Comparison of ENCODE assay signal across 10 mouse cellular contexts in the genomic region with DNA sequence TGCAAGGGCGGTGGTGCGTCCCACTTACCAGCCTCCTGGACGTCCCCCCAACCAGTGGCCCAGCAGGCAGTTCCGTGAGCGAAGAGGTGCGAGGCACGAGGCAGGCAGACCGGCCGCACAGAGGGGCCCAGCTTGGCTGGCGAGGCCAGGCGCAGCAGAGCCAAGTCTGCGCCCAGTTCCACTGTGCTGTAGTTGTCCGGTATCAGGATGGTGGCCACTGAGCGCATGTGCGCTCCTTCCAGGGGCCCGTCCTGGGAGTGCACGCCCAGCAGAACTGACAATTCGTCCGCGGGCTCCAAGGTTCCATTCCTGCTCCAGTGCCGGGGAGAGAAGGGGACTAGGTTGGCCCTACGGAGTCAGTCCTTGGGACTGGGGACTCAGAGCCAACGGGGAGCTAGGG. TPM values are rescaled to one million over a fixed set of nuclear protein-coding genes. Genes with fewer than 3 reads are reported as not detected.
A peak's percentile ranks its signal among the peaks of the same experiment; 100 is the strongest.
DNase-seq lines count a peak whose midpoint lies in the region; ATAC-seq lines count a peak whose summit lies in the region.
"Had no signal": no experiment of that assay in that cellular context is flagged by ENCODE, and none has a peak within 500 bp of the region (broad histone marks: within the 10 kb centered on the region; RNA-seq: fewer than 3 reads in every experiment).

No protein-coding gene starts in this region.

- H3K4me2 ChIP-seq in hindbrain, embryonic 13.5 days = no peak overlapping the region
- H3K4me2 ChIP-seq in hindbrain, embryonic 14.5 days (replicated peaks) = no peak overlapping the region
- peak overlapping the region; percentile 2; the same call in 1 of the 2 replicates for H3K4me2 ChIP-seq in embryonic facial prominence, embryonic 15.5 days (replicated peaks)
- peak overlapping the region; percentile 20; the same call in 1 of the 2 replicates for H3K4me2 ChIP-seq in limb, embryonic 15.5 days
- H3K4me2 ChIP-seq in forebrain, embryonic 14.5 days (ENCODE audit: low read length) = no peak overlapping the region
- H3K4me2 ChIP-seq: liver, embryonic 15.5 days had no signal

- no peaks in the 10 kb centered on the region for H3K4me1 ChIP-seq in hindbrain, embryonic 13.5 days (replicated peaks)
- no peaks in the 10 kb centered on the region for H3K4me1 ChIP-seq in hindbrain, embryonic 14.5 days (replicated peaks; ENCODE audit: control insufficient read depth, insufficient read depth, low read length)
- no peaks in the 10 kb centered on the region for H3K4me1 ChIP-seq in embryonic facial prominence, embryonic 15.5 days
- peaks cover 4% of the 10 kb centered on the region for H3K4me1 ChIP-seq in limb, embryonic 15.5 days
- H3K4me1 ChIP-seq in forebrain, embryonic 14.5 days (ENCODE audit: control insufficient read depth, insufficient read depth, low read length) = no peaks in the 10 kb centered on the region
- H3K4me1 ChIP-seq: liver, embryonic 15.5 days had no signal

- H3K36me3 ChIP-seq in hindbrain, embryonic 13.5 days = no peaks in the 10 kb centered on the region
- H3K36me3 ChIP-seq in hindbrain, embryonic 14.5 days (replicated peaks; ENCODE audit: control insufficient read depth, insufficient read depth) = no peaks in the 10 kb centered on the region
- no peaks in the 10 kb centered on the region for H3K36me3 ChIP-seq in embryonic facial prominence, embryonic 15.5 days
- H3K36me3 ChIP-seq in limb, embryonic 15.5 days = no peaks in the 10 kb centered on the region
- H3K36me3 ChIP-seq in forebrain, embryonic 14.5 days (ENCODE audit: control insufficient read depth, insufficient read depth, low read length) = no peaks in the 10 kb centered on the region
- H3K36me3 ChIP-seq: liver, embryonic 15.5 days had no signal

- no peak overlapping the region for H3K4me3 ChIP-seq in hindbrain, embryonic 13.5 days
- H3K4me3 ChIP-seq in hindbrain, embryonic 14.5 days (replicated peaks; ENCODE audit: low read length) = no peak overlapping the region
- no peak overlapping the region for H3K4me3 ChIP-seq in embryonic facial prominence, embryonic 15.5 days (replicated peaks)
- H3K4me3 ChIP-seq in limb, embryonic 15.5 days = peak overlapping the region; percentile 20
- H3K4me3 ChIP-seq in forebrain, embryonic 14.5 days (ENCODE audit: low read depth, low read length) = no peak overlapping the region
- H3K4me3 ChIP-seq: liver, embryonic 15.5 days had no signal

- H3K27ac ChIP-seq in hindbrain, embryonic 13.5 days = no peak overlapping the region
- no peak overlapping the region for H3K27ac ChIP-seq in hindbrain, embryonic 14.5 days
- H3K27ac ChIP-seq in embryonic facial prominence, embryonic 15.5 days (replicated peaks) = no peak overlapping the region
- no peak overlapping the region for H3K27ac ChIP-seq in limb, embryonic 15.5 days
- no peak overlapping the region for H3K27ac ChIP-seq in forebrain, embryonic 14.5 days (ENCODE audit: low read depth, low read length)
- H3K27ac ChIP-seq: liver, embryonic 15.5 days had no signal

- 15% methylated on average over 23 of the region's 23 CpGs for WGBS in hindbrain, embryonic 13.5 days
- 12% methylated on average over 23 of the region's 23 CpGs for WGBS in hindbrain, embryonic 14.5 days
- WGBS in embryonic facial prominence, embryonic 15.5 days = 13% methylated on average over 23 of the region's 23 CpGs
- 8% methylated on average over 23 of the region's 23 CpGs for WGBS in limb, embryonic 15.5 days
- 11% methylated on average over 23 of the region's 23 CpGs for WGBS in forebrain, embryonic 14.5 days

- peaks cover 38% of the 10 kb centered on the region for H3K27me3 ChIP-seq in hindbrain, embryonic 13.5 days
- H3K27me3 ChIP-seq in hindbrain, embryonic 14.5 days (ENCODE audit: control insufficient read depth, insufficient read depth, low read length) = no peaks in the 10 kb centered on the region; the same call in 1 of the 2 replicates
- peaks cover 29% of the 10 kb centered on the region for H3K27me3 ChIP-seq in embryonic facial prominence, embryonic 15.5 days
- H3K27me3 ChIP-seq in limb, embryonic 15.5 days = peaks cover 38% of the 10 kb centered on the region
- H3K27me3 ChIP-seq in forebrain, embryonic 14.5 days (replicated peaks; ENCODE audit: control insufficient read depth, insufficient read depth, low read length) = peaks cover 12% of the 10 kb centered on the region

- no peak for DNase-seq in hindbrain, embryonic 14.5 days (ENCODE audit: low spot score)
- peak; percentile 59 for DNase-seq in ZHBTc4 (ENCODE audit: low read depth, low spot score)
- no peak for DNase-seq in spleen, postnatal 36 days (ENCODE audit: low spot score in 2 of 2)
- DNase-seq in layer of hippocampus, adult 9-11 months = no peak
- no peak for DNase-seq in forebrain, embryonic 14.5 days (ENCODE audit: low spot score)
- DNase-seq: cerebellum, adult 9-11 months had no signal

- 0 out of 2 replicates have a peak overlapping the region, but pooled peaks have one; percentile 29 for H3K9ac ChIP-seq in hindbrain, embryonic 13.5 days
- H3K9ac ChIP-seq in hindbrain, embryonic 14.5 days = no peak overlapping the region
- no peak overlapping the region for H3K9ac ChIP-seq in embryonic facial prominence, embryonic 15.5 days
- H3K9ac ChIP-seq in limb, embryonic 15.5 days = no peak overlapping the region
- no peak overlapping the region for H3K9ac ChIP-seq in forebrain, embryonic 14.5 days (ENCODE audit: low read length)
- H3K9ac ChIP-seq: liver, embryonic 15.5 days had no signal

- H3K9me3 ChIP-seq in hindbrain, embryonic 13.5 days = no peaks in the 10 kb centered on the region
- no peaks in the 10 kb centered on the region for H3K9me3 ChIP-seq in hindbrain, embryonic 14.5 days (ENCODE audit: control insufficient read depth, low read length)
- no peaks in the 10 kb centered on the region for H3K9me3 ChIP-seq in embryonic facial prominence, embryonic 15.5 days (replicated peaks)
- no peaks in the 10 kb centered on the region for H3K9me3 ChIP-seq in limb, embryonic 15.5 days
- no peaks in the 10 kb centered on the region for H3K9me3 ChIP-seq in forebrain, embryonic 14.5 days (replicated peaks; ENCODE audit: control insufficient read depth, low read length)
- H3K9me3 ChIP-seq: liver, embryonic 15.5 days had no signal

- no peak for ATAC-seq in hindbrain, embryonic 13.5 days (ENCODE audit: low FRiP score)
- no peak for ATAC-seq in hindbrain, embryonic 14.5 days (ENCODE audit: low FRiP score)
- ATAC-seq in embryonic facial prominence, embryonic 15.5 days (ENCODE audit: insufficient number of reproducible peaks, low FRiP score, low TSS enrichment, low read depth) = no peak; the same call in 1 of the 2 replicates
- ATAC-seq in limb, embryonic 15.5 days (ENCODE audit: insufficient number of reproducible peaks, low FRiP score, low TSS enrichment, low read depth) = no peak
- ATAC-seq in forebrain, embryonic 14.5 days = no peak

RNA-seq across cellular contexts. Expression of gene Prss36, which starts 1.9 kb away (rescaled TPM):
- polyA plus RNA-seq in hindbrain, embryonic 13.5 days (2015; fragmentation: Nextera tagmentation; extraction: Ambion mirVana) = 11.8 and 13.3 TPM in 2 replicates
- 13.1 and 14.2 TPM in 2 replicates for polyA plus RNA-seq in hindbrain, embryonic 14.5 days (2014; fragmentation: Nextera tagmentation; extraction: Ambion mirVana)
- polyA plus RNA-seq in embryonic facial prominence, embryonic 15.5 days (2015; fragmentation: Nextera tagmentation; extraction: Ambion mirVana) = 12.1 and 12.2 TPM in 2 replicates
- 11.6 and 12.9 TPM in 2 replicates for polyA plus RNA-seq in limb, embryonic 15.5 days (2015; fragmentation: Nextera tagmentation; extraction: Ambion mirVana)
- 12.3 and 12.9 TPM in 2 replicates for polyA plus RNA-seq in forebrain, embryonic 14.5 days (2014; fragmentation: Nextera tagmentation; extraction: Ambion mirVana)

RNA-seq across cellular contexts. Expression of gene Prss8, which starts 14.7 kb away (rescaled TPM):
- polyA plus RNA-seq in hindbrain, embryonic 13.5 days (2015; fragmentation: Nextera tagmentation; extraction: Ambion mirVana) = 0.26 and 0.30 TPM in 2 replicates
- polyA plus RNA-seq in hindbrain, embryonic 14.5 days (2014; fragmentation: Nextera tagmentation; extraction: Ambion mirVana) = 0.25 TPM in 2 replicates
- polyA plus RNA-seq in embryonic facial prominence, embryonic 15.5 days (2015; fragmentation: Nextera tagmentation; extraction: Ambion mirVana) = 15.8 and 17.2 TPM in 2 replicates
- 11.5 and 14.2 TPM in 2 replicates for polyA plus RNA-seq in limb, embryonic 15.5 days (2015; fragmentation: Nextera tagmentation; extraction: Ambion mirVana)
- 0.17 TPM in 1 of 2 replicates, not detected in the other for polyA plus RNA-seq in forebrain, embryonic 14.5 days (2014; fragmentation: Nextera tagmentation; extraction: Ambion mirVana)

RNA-seq across cellular contexts. Expression of gene Fus, which starts 22.6 kb away (rescaled TPM):
- polyA plus RNA-seq in hindbrain, embryonic 13.5 days (2015; fragmentation: Nextera tagmentation; extraction: Ambion mirVana) = 397 and 402 TPM in 2 replicates
- 39.0 and 44.2 TPM in 2 replicates for polyA plus RNA-seq in hindbrain, embryonic 14.5 days (2014; fragmentation: Nextera tagmentation; extraction: Ambion mirVana)
- polyA plus RNA-seq in embryonic facial prominence, embryonic 15.5 days (2015; fragmentation: Nextera tagmentation; extraction: Ambion mirVana) = 394 and 418 TPM in 2 replicates
- 339 and 390 TPM in 2 replicates for polyA plus RNA-seq in limb, embryonic 15.5 days (2015; fragmentation: Nextera tagmentation; extraction: Ambion mirVana)
- 55.9 and 60.1 TPM in 2 replicates for polyA plus RNA-seq in forebrain, embryonic 14.5 days (2014; fragmentation: Nextera tagmentation; extraction: Ambion mirVana)

RNA-seq across cellular contexts. Expression of gene Kat8, which starts 32.3 kb away (rescaled TPM):
- polyA plus RNA-seq in hindbrain, embryonic 13.5 days (2015; fragmentation: Nextera tagmentation; extraction: Ambion mirVana) = 47.1 and 50.9 TPM in 2 replicates
- polyA plus RNA-seq in hindbrain, embryonic 14.5 days (2014; fragmentation: Nextera tagmentation; extraction: Ambion mirVana) = 42.1 and 46.0 TPM in 2 replicates
- polyA plus RNA-seq in embryonic facial prominence, embryonic 15.5 days (2015; fragmentation: Nextera tagmentation; extraction: Ambion mirVana) = 39.8 and 40.2 TPM in 2 replicates
- polyA plus RNA-seq in limb, embryonic 15.5 days (2015; fragmentation: Nextera tagmentation; extraction: Ambion mirVana) = 37.8 and 38.7 TPM in 2 replicates
- polyA plus RNA-seq in forebrain, embryonic 14.5 days (2014; fragmentation: Nextera tagmentation; extraction: Ambion mirVana) = 51.1 and 56.7 TPM in 2 replicates

RNA-seq across cellular contexts. Expression of gene Bckdk, which starts 40.7 kb away (rescaled TPM):
- polyA plus RNA-seq in hindbrain, embryonic 13.5 days (2015; fragmentation: Nextera tagmentation; extraction: Ambion mirVana) = 59.7 and 66.8 TPM in 2 replicates
- 65.5 and 69.2 TPM in 2 replicates for polyA plus RNA-seq in hindbrain, embryonic 14.5 days (2014; fragmentation: Nextera tagmentation; extraction: Ambion mirVana)
- 108 and 112 TPM in 2 replicates for polyA plus RNA-seq in embryonic facial prominence, embryonic 15.5 days (2015; fragmentation: Nextera tagmentation; extraction: Ambion mirVana)
- 98.3 and 117 TPM in 2 replicates for polyA plus RNA-seq in limb, embryonic 15.5 days (2015; fragmentation: Nextera tagmentation; extraction: Ambion mirVana)
- 108 and 131 TPM in 2 replicates for polyA plus RNA-seq in forebrain, embryonic 14.5 days (2014; fragmentation: Nextera tagmentation; extraction: Ambion mirVana)

Comparison
In these comparisons a context has a peak if more than half of its experiments do, and no peak if none do; other contexts are left out.
1. H3K4me2 ChIP-seq: peak in embryonic facial prominence, embryonic 15.5 days (single experiment) and limb, embryonic 15.5 days (single experiment); none in hindbrain, embryonic 13.5 days (single experiment), hindbrain, embryonic 14.5 days (single experiment) and forebrain, embryonic 14.5 days (single experiment).